Mouse (Mus musculus) kidney, postnatal 25 days (tissue): ENCODE results near the gene Ap5z1.
A peak's percentile ranks its signal among the peaks of the same experiment; 100 is the strongest.

Source experiments
- DNase-seq, 2 experiments: peaks; one replicate each; pipeline ENCODE4 v3.0.0; 2021; ENCODE audit warnings: mixed read lengths in 2 of 2

Gene Ap5z1

DNA sequence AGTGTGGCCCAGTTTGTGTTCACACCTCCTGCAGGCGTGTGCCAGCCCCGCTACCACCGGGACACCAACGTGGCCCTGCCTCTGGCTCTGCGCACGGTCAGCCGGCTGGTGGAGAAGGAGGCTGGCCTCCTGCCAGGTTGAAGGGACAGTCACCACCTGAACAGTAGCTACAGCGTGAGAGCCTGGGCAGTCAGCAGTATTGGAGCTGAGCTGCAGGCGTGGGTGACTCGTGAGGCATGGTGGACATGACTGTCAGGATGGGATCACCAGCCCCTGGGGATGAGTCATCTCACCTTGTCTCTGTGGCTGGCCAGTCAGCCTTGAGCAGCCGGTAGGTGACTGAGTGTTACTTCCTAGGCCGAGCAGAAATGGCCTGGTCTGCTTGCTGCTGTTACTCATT, 13.6 kb downstream of the Ap5z1 start:
- peak; percentile 32 to 56 for DNase-seq

GRCm38 (mm10) chr5:142477866-142478615, 14.3 kb downstream of the Ap5z1 start:
- DNase-seq = peak in 1 of 2 experiments; percentile 32

GRCm38 (mm10) chr5:142478829-142479435, 15.2 kb downstream of the Ap5z1 start:
- DNase-seq = peak; percentile 81 to 89

DNA sequence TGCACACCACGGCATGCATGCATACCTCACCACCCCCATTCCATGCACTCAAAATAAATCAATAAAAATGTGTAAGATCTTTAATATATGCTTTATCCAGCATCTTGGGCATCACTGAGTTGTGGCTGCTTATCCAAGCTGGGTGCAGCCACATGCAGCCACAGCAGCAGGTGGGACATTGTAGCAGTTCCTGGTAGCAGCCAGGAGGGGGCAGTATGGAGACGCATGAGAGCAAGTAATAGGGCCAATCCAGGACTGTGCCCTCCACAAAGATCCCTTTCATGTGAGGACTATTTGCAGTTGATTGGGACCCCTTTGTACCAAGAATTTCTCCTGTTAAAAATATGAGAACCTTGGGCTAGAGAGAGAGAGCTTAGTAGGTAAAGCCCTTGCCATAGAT, 18.8 kb downstream of the Ap5z1 start:
- DNase-seq = no peak

GRCm38 (mm10) chr5:142483581-142483980, 19.8 kb downstream of the Ap5z1 start:
- DNase-seq = no peak

- DNase-seq = no peak
Observed at GRCm38 (mm10) chr5:142486654-142487053, 22.9 kb downstream of the Ap5z1 start.

- no peak for DNase-seq
Observed at GRCm38 (mm10) chr5:142489955-142490707, 26.4 kb downstream of the Ap5z1 start.

DNA sequence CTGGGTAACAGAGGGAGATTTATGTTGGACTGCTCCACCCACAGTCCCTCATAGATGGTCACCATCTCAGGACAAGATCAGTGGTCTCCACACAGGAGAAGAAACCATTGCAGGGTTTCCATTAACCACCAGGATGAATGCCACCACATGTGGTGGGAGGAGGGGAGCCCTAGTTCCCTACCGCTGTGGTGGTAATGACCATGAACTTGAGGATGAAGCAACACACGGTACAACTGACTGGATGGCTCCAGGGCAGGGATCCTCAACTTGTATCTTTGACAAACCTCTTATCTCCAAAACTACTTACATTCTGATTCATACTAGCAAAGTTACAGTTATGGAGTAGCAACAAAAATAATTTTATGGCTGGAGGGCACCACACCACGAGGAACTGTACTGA, 29.6 kb downstream of the Ap5z1 start:
- DNase-seq = no peak

DNA sequence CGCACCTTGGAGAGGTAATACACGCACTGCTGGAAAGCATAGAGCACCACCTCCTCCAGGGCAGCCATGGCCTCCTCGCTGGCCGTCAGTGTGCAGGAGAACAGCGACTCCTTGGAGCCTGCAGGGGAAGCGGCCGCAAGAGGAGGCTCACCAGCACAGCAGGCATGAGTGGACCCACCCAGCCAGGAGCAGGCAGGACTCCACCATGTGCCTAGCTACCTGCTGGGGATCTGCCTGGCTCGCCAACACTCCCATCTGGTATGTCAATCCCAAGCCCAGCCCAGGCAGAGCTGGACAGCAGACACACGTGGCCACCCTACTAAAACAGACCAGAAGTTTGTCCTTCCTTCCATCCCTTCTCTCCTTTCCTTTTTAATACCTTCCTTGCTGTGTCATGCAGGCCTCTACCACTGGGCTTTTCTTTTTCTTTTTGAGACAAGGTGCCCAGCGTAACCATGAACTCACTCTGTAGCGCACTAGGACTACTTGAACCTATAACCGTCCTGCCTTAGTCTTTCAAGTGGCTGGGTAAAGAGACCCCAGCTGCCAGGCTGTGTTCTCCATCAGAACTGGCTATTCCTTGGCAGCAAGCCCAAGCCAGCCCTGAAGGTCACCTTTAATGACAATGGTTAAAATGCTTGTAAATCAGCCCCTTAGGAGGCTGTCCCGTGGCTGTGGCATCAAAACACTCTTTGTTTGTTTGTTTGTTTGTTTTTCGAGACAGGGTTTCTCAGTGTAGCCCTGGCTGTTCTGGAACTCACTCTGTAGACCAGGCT, 31.8 kb downstream of the Ap5z1 start:
- DNase-seq = peak in 1 of 2 experiments; percentile 13

- peak in 1 of 2 experiments; percentile 20 for DNase-seq
Observed at GRCm38 (mm10) chr5:142498964-142499363, 35.2 kb downstream of the Ap5z1 start.

- DNase-seq = no peak
Observed at GRCm38 (mm10) chr5:142500918-142501317, 37.2 kb downstream of the Ap5z1 start.

DNA sequence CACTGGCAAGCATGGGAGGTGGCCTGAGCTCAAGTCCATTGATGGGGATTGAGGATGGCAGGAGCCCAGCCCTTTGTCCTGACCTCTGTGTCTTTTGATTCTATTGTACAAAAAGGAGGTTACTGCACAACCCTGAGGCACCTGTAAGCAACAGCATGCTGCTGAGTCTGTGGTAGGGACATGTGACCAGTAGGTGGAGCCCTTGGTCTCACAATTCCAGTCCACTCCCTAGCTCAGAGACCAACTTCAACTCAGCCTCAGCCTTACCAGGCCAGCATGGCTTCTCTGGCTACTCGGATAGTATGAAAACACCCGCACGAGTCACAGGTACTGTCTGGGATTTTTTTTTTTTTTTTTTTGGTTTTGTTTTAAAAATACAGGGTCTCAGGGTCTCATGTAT, 38.7 kb downstream of the Ap5z1 start:
- peak; percentile 83 to 88 for DNase-seq

DNA sequence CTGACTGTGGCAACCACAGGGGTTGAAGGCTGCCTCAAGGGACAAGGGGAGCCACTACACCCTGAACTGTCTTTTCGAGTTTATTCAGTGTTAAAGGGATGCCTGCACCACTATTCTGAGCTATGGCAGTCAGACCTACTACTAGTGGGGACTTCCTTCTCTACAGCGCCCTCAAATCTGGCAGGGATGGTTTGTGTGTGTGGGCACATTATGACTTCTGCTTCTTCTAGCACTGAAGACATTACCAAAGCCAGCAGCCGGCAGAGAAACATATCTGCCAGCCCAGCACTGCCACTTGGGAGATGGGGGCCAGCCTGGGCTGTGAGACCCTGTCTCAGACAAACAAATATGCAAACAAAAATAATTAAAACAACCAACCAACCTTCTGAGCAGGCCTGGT, 40.4 kb downstream of the Ap5z1 start:
- DNase-seq = no peak

DNA sequence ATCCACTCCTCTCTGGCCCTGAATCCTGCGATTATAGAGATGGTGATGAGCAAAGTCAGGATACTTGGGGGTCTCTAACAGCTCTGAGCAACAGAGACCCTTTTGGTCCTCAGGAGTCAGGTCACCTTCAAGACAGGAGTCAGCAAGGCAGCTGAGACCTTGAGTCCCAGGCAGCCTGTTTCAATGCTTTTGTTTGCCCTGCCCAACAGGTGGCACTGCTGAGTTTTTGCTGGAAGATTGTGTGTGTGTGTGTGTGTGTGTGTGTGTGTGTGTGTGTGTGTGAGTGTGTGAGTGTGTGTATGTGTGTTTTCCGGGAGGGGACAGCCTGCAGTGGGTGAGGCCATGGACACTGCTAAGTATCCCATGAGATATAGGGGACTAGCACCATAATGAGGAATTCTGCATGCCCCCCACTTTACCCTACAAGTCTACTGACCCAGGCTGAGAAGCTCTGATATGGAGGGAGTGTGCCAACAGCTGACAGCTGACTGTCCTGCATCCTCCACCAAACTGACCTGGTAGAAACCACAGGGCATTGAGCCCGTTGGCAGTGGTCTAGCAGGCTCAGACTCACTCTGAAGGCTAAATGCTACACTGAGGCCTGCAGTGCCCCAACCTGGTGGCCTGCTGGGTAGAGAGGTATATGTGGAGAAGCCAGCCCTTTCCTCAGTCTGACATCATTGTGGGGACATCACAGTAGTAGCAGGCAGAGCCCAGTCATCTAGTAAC, 42.1 kb downstream of the Ap5z1 start:
- no peak for DNase-seq

GRCm38 (mm10) chr5:142509141-142510060, 45.7 kb downstream of the Ap5z1 start:
- peak in 1 of 2 experiments; percentile 12 for DNase-seq

DNA sequence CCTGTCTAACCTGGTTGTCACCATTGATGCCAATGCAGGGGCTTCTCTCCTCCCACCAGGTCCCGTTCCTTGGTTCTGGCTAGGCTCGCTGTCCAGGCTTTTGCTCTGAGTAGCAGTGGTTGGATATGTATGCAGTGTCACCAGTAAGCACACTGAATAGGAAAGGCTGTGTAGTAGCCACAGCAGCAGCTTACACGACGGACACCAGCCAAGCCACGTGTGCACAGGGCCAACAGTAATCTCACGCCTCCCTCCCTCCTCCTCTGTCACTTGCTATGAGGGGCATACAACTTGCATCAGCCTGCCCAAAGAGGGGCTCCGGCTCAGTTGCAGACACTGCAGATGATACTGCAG, 46.3 kb downstream of the Ap5z1 start:
- no peak for DNase-seq

GRCm38 (mm10) chr5:142512112-142512511, 48.4 kb downstream of the Ap5z1 start:
- DNase-seq = peak in 1 of 2 experiments; percentile 14

- no peak for DNase-seq
Observed at GRCm38 (mm10) chr5:142518973-142519372, 55.2 kb downstream of the Ap5z1 start.

DNA sequence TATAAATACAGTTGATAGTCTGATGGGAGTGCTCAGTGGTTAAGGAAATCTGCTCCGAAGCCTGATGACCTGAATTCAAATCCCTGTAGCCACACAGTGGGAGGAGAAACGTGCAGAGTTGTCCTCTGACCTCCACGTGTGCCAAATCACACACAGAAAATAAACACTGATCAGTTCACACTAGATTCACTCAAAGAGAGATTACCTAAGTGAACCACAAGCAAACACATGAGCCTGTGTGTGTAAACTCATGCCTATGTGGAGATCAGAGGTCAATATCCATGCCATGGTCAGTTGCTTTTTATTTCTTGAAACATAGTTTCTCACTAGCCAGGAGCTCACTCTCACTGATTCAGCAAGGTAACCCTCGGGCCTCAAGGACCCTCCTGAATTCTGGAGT, 56.6 kb downstream of the Ap5z1 start:
- DNase-seq = no peak

DNA sequence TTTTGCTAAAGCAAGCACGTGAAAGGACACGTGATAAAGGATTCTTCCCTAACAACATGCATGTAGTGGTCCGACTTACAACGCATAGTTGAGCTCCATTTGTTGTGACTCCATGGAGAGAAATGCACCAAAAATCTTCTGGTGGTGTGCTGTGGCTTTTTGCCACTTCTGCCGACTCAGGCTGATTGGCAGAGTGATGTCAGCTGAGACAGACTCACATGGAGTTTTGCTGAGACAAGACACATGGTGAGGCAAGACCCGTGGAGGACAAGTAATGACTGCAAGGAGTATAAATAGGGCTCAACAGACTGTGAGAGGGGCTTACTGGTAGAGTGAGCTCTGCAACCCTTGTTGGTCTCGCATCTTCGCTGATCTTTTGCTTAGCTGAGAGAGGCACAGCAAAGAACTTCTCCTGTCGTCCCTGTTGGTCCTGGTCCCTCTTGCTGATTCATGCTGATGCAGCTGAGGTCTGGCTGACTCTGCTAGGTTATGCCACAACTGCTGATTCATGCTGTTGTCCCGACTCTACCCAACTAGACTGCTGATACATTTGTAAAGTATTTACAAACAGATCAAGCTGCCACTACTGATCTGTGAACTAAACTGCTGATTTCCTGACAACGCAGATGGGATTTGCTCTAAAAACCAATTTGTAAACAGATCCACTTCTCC, 57.6 kb downstream of the Ap5z1 start:
- no peak for DNase-seq
